9 mouse cellular contexts compared by ENCODE assay signal in the genomic region with DNA sequence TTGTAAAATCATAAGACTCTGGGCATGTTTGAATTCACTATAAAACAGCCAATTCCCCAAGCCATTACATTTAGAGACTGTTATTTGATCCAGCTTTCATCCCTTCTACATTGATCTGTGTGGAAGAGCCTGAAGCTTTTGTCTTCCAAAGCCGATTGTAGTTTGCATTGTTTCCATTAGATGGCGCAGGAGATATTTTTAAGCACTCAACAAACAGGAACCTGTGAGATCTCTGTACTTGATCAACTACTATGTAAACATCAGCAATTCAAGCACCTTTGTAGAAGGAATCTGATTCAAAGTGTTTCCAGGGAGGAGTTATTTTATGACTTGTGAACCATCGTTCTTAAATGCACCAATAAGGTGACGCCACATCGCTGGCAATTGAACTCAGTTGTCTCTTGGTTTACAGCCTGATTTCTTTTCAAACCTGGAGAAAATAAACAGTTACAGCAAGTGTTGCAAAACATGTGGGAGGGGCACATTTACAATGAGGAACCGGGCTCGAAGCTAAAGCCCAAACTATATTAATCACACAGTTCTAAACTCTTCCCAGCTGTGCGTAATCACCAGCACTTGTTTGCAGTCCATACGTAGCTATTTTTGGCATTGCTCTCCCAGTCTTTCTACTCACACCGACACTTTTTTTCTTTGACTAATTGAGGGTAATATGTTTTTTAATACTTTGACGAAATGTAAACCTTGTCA.
A peak's percentile ranks its signal among the peaks of the same experiment; 100 is the strongest.
DNase-seq lines count a peak whose midpoint lies in the region; ATAC-seq lines count a peak whose summit lies in the region.
"Had no signal": no experiment of that assay in that cellular context is flagged by ENCODE, and none has a peak within 500 bp of the region (broad histone marks: within the 10 kb centered on the region; RNA-seq: fewer than 3 reads in every experiment).

No protein-coding gene starts in this region.

- H3K4me3 ChIP-seq in heart, embryonic 13.5 days: peak overlapping the region; percentile 13
- no peak overlapping the region for H3K4me3 ChIP-seq in heart, embryonic 11.5 days (ENCODE audit: low read depth, low read length)
- no peak overlapping the region for H3K4me3 ChIP-seq in embryonic facial prominence, embryonic 10.5 days
- no peak overlapping the region for H3K4me3 ChIP-seq in hindbrain, embryonic 12.5 days
- H3K4me3 ChIP-seq: megakaryocyte, embryonic 14.5 days had no signal

- WGBS in heart, embryonic 13.5 days: 31% methylated on average over 11 of the region's 11 CpGs
- 38% methylated on average over 11 of the region's 11 CpGs for WGBS in heart, embryonic 11.5 days (ENCODE audit: insufficient replicate concordance)
- 59% methylated on average over 11 of the region's 11 CpGs for WGBS in embryonic facial prominence, embryonic 10.5 days
- 59% methylated on average over 11 of the region's 11 CpGs for WGBS in hindbrain, embryonic 12.5 days

- no peak overlapping the region for H3K9ac ChIP-seq in heart, embryonic 13.5 days
- H3K9ac ChIP-seq in heart, embryonic 11.5 days (ENCODE audit: low read depth, low read length): no peak overlapping the region
- H3K9ac ChIP-seq in hindbrain, embryonic 12.5 days: no peak overlapping the region

- no peak for ATAC-seq in heart, embryonic 13.5 days (ENCODE audit: extremely low read depth, insufficient number of reproducible peaks, low FRiP score, low TSS enrichment)
- no peak for ATAC-seq in heart, embryonic 11.5 days (replicated peaks; ENCODE audit: insufficient number of reproducible peaks, low FRiP score, low TSS enrichment)
- ATAC-seq in hindbrain, embryonic 12.5 days (ENCODE audit: low FRiP score): peak; percentile 69

- peak overlapping the region; percentile 48 for H3K4me2 ChIP-seq in heart, embryonic 13.5 days
- H3K4me2 ChIP-seq in heart, embryonic 11.5 days: no peak overlapping the region
- H3K4me2 ChIP-seq in hindbrain, embryonic 12.5 days (replicated peaks): no peak overlapping the region

- H3K9me3 ChIP-seq in heart, embryonic 13.5 days: no peaks in the 10 kb centered on the region
- no peaks in the 10 kb centered on the region for H3K9me3 ChIP-seq in heart, embryonic 11.5 days (replicated peaks; ENCODE audit: control insufficient read depth, low read length)
- H3K9me3 ChIP-seq in embryonic facial prominence, embryonic 10.5 days: no peaks in the 10 kb centered on the region
- no peaks in the 10 kb centered on the region for H3K9me3 ChIP-seq in hindbrain, embryonic 12.5 days (replicated peaks)
- H3K9me3 ChIP-seq: megakaryocyte, embryonic 14.5 days had no signal

- H3K4me1 ChIP-seq in heart, embryonic 13.5 days: 0 out of 2 replicates have a peak, but pooled peaks cover 6% of the 10 kb centered on the region
- H3K4me1 ChIP-seq in heart, embryonic 11.5 days (ENCODE audit: control insufficient read depth, insufficient read depth, low read length): no peaks in the 10 kb centered on the region
- peaks cover 3% of the 10 kb centered on the region; the same call in 1 of the 2 replicates for H3K4me1 ChIP-seq in embryonic facial prominence, embryonic 10.5 days
- no peaks in the 10 kb centered on the region for H3K4me1 ChIP-seq in hindbrain, embryonic 12.5 days
- H3K4me1 ChIP-seq: megakaryocyte, embryonic 14.5 days had no signal

- H3K27ac ChIP-seq in heart, embryonic 13.5 days (replicated peaks): no peak overlapping the region
- H3K27ac ChIP-seq in heart, embryonic 11.5 days (ENCODE audit: low read depth, low read length): no peak overlapping the region
- H3K27ac ChIP-seq in embryonic facial prominence, embryonic 10.5 days (replicated peaks): no peak overlapping the region
- no peak overlapping the region for H3K27ac ChIP-seq in hindbrain, embryonic 12.5 days

- peak; percentile 55 for DNase-seq in WW6 (ENCODE audit: low read depth, low spot score)
- DNase-seq in embryonic facial prominence, embryonic 10.5 days (ENCODE audit: low spot score): peak; percentile 10
- peak; percentile 20 to 86 for DNase-seq in layer of hippocampus, adult 18-20 months (ENCODE audit: low spot score in 2 of 2)
- peak; percentile 77 for DNase-seq in lung, postnatal 25 days (ENCODE audit: low spot score)
- peak; percentile 40 for DNase-seq in skeletal muscle tissue, adult 2 months (ENCODE audit: low read depth, low spot score)

- no peaks in the 10 kb centered on the region for H3K36me3 ChIP-seq in heart, embryonic 13.5 days
- H3K36me3 ChIP-seq in heart, embryonic 11.5 days (ENCODE audit: control insufficient read depth, insufficient read depth, low read length): no peaks in the 10 kb centered on the region
- H3K36me3 ChIP-seq in embryonic facial prominence, embryonic 10.5 days (replicated peaks): no peaks in the 10 kb centered on the region
- no peaks in the 10 kb centered on the region for H3K36me3 ChIP-seq in hindbrain, embryonic 12.5 days

- H3K27me3 ChIP-seq in heart, embryonic 13.5 days (replicated peaks): no peaks in the 10 kb centered on the region
- H3K27me3 ChIP-seq in heart, embryonic 11.5 days (ENCODE audit: control insufficient read depth, insufficient read depth, low read length): no peaks in the 10 kb centered on the region
- no peaks in the 10 kb centered on the region for H3K27me3 ChIP-seq in embryonic facial prominence, embryonic 10.5 days (replicated peaks; ENCODE audit: low read depth, poor library complexity, severe bottlenecking)
- H3K27me3 ChIP-seq in hindbrain, embryonic 12.5 days: no peaks in the 10 kb centered on the region
- H3K27me3 ChIP-seq: megakaryocyte, embryonic 14.5 days had no signal

Comparison
In these comparisons a context has a peak if more than half of its experiments do, and no peak if none do; other contexts are left out.
1. DNase-seq: peak in every context shown above with its lines; median percentile 77 in lung, postnatal 25 days; 55 in WW6; 53 in layer of hippocampus, adult 18-20 months; 40 in skeletal muscle tissue, adult 2 months; 10 in embryonic facial prominence, embryonic 10.5 days.